Mouse (Mus musculus) stomach, postnatal 0 days (tissue): ENCODE results near the gene Sf3b6. TPM values are rescaled to one million over a fixed set of nuclear protein-coding genes. Genes with fewer than 3 reads are reported as not detected.
"Not testable (repeated sequence)": the region's sequence is repeated elsewhere in the genome, so short reads cannot be mapped to it uniquely, and the experiment has no call there.

Source experiments
- ATAC-seq: fragments of 200-750 bp; cut with Nextera tagmentation; 2 replicates; pipeline ENCODE4 v1.8.0; 2017; ENCODE audit not compliant: low FRiP score, low TSS enrichment
- DNase-seq: peaks from one replicate; pipeline ENCODE4 v3.0.0-alpha.2; 2016; ENCODE audit warnings: low spot score
- H3K27ac ChIP-seq: fragments of 300-500 bp; sonication (generic); replicated peaks from 2 replicates; pipeline ENCODE4 v1.5.1; 2014; ENCODE audit warnings: mild to moderate bottlenecking, control low read depth
- H3K27me3 ChIP-seq: fragments of 300-500 bp; sonication (generic); 2 replicates; pipeline ENCODE4 v1.6.1; 2014; ENCODE audit warnings: low read length; ENCODE audit not compliant: control insufficient read depth, insufficient read depth
- H3K36me3 ChIP-seq: fragments of 300-500 bp; sonication (generic); 2 replicates; pipeline ENCODE4 v1.6.1; 2014; ENCODE audit warnings: low read length, mixed read lengths; ENCODE audit not compliant: control insufficient read depth, insufficient read depth
- H3K4me1 ChIP-seq: fragments of 300-500 bp; sonication (generic); replicated peaks from 2 replicates; pipeline ENCODE4 v1.6.1; 2014; ENCODE audit warnings: antibody characterized with exemption; ENCODE audit not compliant: control insufficient read depth, insufficient read depth
- H3K4me2 ChIP-seq: fragments of 300-500 bp; sonication (generic); replicated peaks from 2 replicates; pipeline ENCODE4 v1.6.1; 2014; ENCODE audit warnings: low read depth, mild to moderate bottlenecking, control low read depth, moderate library complexity
- H3K4me3 ChIP-seq: fragments of 300-500 bp; sonication (generic); 2 replicates; pipeline ENCODE4 v1.5.1; 2014; ENCODE audit warnings: low read depth, low read length, control low read depth
- H3K9ac ChIP-seq: fragments of 300-500 bp; sonication (generic); 2 replicates; pipeline ENCODE4 v1.6.1; 2014; ENCODE audit warnings: mild to moderate bottlenecking, low read length, control low read depth, mixed read lengths
- H3K9me3 ChIP-seq: fragments of 300-500 bp; sonication (generic); 2 replicates; pipeline ENCODE4 v1.6.1; 2016; ENCODE audit warnings: low read length; ENCODE audit not compliant: control insufficient read depth
- CTCF ChIP-seq: IDR thresholded peaks from 2 replicates; pipeline ENCODE4 v1.5.1; 2016; ENCODE audit warnings: antibody characterized with exemption, low read depth, mild to moderate bottlenecking, moderate library complexity
- EP300 ChIP-seq: optimal IDR thresholded peaks from 2 replicates; pipeline ENCODE3; 2016; ENCODE audit warnings: antibody characterized with exemption
- WGBS: fragments of 180-500 bp; shearing (Covaris S2); extraction: QIAGEN DNeasy Blood & Tissue Kit; methylation state at CpG from one replicate; pipeline ENCODE4 v1.1.7; 2014; 5-methylcytosine and 5-hydroxymethylcytosine counted together
- polyA plus RNA-seq: library from polyadenylated mRNA; unstranded; fragments of >200 nt; fragmentation: Nextera tagmentation; extraction: Ambion mirVana; gene quantifications from 2 replicates; pipeline ENCODE4 v1.2.1, GENCODE M21; 2015

Gene Sf3b6
- polyA plus RNA-seq, 1 experiment from 2014 or later = 301 TPM

DNA sequence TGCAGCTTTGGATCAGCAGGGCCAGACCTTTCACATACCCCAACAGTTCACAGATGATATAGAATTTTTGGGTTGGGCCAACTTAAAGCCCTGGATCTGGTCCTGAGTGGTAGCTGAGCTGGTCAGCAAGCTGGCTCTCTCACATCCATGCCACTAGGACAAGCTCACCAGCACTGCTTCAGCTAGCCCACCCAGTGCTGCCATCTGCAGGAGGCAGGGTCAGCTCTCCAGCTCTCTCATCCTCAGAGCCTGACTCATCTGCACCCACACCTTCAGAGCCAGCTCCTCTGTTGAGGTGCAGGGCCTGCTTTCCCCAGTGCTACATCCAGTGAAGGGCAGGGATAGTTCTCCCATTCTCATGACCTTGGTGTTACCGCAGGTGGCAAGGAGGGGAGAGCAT is 23.6 kb upstream of the Sf3b6 start:
- DNase-seq (peak; percentile 27), ATAC-seq (peak; percentile 26; the same call in 1 of the 2 replicates)
- Histone ChIP-seq H3K4me3 (no peak overlapping the region), H3K27ac (peak overlapping the region; percentile 53; the same call in 1 of the 2 replicates), H3K9ac (no peak overlapping the region), H3K27me3 (no peaks in the 10 kb centered on the region), H3K4me2 (no peak overlapping the region), H3K4me1 (no peaks in the 10 kb centered on the region), H3K9me3 (no peaks in the 10 kb centered on the region), H3K36me3 (no peaks in the 10 kb centered on the region)
- no peak for TF ChIP-seq EP300
- TF ChIP-seq CTCF = peak; percentile 62
- WGBS = 64% methylated on average over 1 of the region's 1 CpGs

DNA sequence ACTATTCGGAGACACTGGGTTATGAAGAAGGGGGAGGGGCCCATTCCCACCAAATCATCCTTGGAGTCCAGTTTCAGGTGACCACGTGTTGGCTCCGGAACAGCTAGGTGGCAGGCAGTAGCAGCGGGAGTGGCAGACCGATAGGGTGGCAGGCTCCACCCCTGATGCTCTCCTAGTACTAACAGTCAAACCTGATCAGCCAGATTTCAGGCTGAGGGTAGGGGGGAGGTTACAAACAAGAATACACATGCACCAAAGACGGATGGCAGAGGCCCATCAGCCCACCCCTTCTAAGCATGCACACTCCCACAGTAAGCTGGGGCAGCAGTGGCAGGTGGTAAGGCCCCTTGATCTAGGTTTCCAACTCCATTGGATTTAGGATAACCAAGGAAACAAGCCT is 19.9 kb upstream of the Sf3b6 start:
- 57% methylated on average over 6 of the region's 6 CpGs for WGBS
- H3K4me2 ChIP-seq, H3K27me3 ChIP-seq, ATAC-seq, H3K4me1 ChIP-seq, H3K36me3 ChIP-seq, H3K4me3 ChIP-seq, H3K27ac ChIP-seq, H3K9ac ChIP-seq, H3K9me3 ChIP-seq, DNase-seq: not testable (repeated sequence)

DNA sequence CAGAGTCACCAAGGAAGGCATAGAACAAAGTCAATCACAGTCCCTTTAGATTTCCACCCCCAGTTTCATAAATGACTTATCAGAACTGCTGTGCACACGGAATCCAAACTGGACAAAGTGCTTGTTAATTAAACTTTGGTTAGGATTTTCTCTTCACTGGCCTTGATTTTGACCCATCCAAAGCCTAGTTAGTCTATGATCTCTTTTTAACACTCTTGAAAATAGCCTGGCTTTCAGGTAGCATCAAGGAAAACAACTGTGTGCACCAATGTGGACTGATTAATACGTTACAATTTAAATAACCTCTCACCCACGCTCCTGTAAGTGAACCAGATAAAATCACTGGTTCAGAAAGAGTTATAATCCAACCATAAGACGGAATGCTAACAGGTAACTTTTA is 6.3 kb upstream of the Sf3b6 start:
- no peaks in the 10 kb centered on the region for H3K4me1 ChIP-seq
- no peak overlapping the region for H3K9ac ChIP-seq
- H3K9me3 ChIP-seq = 0 out of 2 replicates have a peak, but pooled peaks cover 3% of the 10 kb centered on the region
- H3K4me2 ChIP-seq = no peak overlapping the region
- 72% methylated on average over 4 of the region's 4 CpGs for WGBS
- no peak overlapping the region for H3K4me3 ChIP-seq
- no peak for DNase-seq
- no peak for ATAC-seq
- H3K27ac ChIP-seq = no peak overlapping the region
- no peak for TF ChIP-seq CTCF
- no peak for TF ChIP-seq EP300
- H3K27me3 ChIP-seq = no peaks in the 10 kb centered on the region
- no peaks in the 10 kb centered on the region for H3K36me3 ChIP-seq

DNA sequence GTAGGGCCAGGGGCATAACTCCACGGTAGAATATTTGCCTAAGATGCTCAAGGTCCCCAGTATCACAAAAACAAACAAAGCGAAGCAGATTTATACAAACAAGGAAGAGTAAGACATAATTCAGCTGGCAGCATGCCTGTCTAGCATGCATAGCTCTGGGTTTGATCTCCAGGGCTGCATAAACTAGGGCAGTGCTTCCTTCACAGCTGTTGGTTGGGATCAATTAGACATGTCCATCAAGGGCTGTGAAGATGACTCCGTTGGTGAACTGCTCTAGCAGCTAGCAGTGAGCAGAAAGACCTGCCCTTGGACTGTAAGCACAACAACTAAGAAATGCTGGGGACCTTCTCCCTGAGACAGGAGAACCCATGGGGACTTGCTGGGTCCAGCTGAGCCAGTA is 5.6 kb upstream of the Sf3b6 start:
- no peaks in the 10 kb centered on the region for H3K4me1 ChIP-seq
- no peak overlapping the region for H3K4me3 ChIP-seq
- H3K27me3 ChIP-seq = no peaks in the 10 kb centered on the region
- no peak overlapping the region for H3K9ac ChIP-seq
- H3K36me3 ChIP-seq = no peaks in the 10 kb centered on the region
- ATAC-seq (no peak), DNase-seq (no peak)
- 10% methylated on average over 3 of the region's 3 CpGs for WGBS
- no peak overlapping the region for H3K4me2 ChIP-seq
- H3K27ac ChIP-seq = no peak overlapping the region
- H3K9me3 ChIP-seq = 0 out of 2 replicates have a peak, but pooled peaks cover 3% of the 10 kb centered on the region
- TF ChIP-seq EP300 (no peak), CTCF (no peak)

DNA sequence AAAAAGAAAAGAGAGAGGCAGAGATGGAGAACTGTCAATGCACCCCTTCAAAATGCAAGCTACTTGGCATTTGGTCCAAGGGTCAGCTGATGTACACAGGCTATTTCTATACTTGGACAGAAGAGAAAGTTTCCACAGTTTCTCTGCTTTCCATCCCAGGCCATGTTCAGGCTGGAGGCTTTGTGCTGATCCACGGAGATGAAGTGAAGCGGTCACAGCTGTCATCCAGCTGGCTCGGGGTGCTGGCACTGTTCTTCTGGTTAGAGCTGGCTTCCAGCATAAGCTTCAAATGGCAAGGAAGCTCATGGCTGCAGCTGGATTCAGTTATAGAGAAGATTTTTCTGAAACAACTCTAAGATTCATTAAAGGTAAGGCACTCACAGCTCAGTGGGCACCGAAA is 3.7 kb upstream of the Sf3b6 start:
- DNase-seq (no peak), ATAC-seq (no peak)
- Histone ChIP-seq H3K4me1 (no peaks in the 10 kb centered on the region), H3K9me3 (0 out of 2 replicates have a peak, but pooled peaks cover 3% of the 10 kb centered on the region), H3K36me3 (no peaks in the 10 kb centered on the region), H3K27ac (no peak overlapping the region), H3K4me3 (no peak overlapping the region), H3K27me3 (no peaks in the 10 kb centered on the region), H3K9ac (no peak overlapping the region), H3K4me2 (no peak overlapping the region)
- no peak for TF ChIP-seq EP300
- no peak for TF ChIP-seq CTCF
- WGBS = 62% methylated on average over 4 of the region's 4 CpGs

DNA sequence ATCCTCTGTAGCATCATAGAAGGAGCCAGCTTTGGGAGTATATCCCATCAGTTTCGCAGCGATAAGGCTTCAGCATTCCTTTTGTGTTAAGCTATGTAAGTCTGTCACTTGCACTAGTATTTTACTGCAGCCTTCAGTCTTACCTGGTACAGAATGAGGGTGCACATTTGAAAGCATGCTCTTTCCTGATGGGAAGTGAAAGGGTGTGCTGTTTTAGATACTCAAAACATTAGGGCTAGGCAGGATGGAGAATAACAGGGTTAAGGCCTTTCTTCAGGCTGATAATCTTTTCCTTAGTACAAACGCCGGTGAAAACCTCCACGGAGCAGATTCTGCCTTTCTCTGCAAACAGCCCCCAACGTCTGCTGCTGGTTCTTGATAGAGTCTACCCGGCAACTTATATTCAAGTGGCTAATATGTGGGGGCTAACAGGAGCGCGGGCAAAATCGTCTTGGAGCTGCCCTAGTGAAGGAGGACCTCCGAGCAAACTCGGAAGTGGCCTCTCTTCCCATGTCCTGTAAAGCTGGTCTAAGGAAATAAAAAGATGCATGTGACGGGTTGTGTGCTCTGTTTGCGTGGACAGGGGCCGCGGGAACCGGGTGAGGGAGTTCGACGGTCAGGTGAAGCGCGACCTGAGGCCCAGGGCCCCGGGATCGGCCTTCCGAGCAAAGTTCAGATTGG is 524 bp upstream of the Sf3b6 start:
- no peaks in the 10 kb centered on the region for H3K27me3 ChIP-seq
- ATAC-seq (no peak; the same call in 1 of the 2 replicates), DNase-seq (no peak)
- H3K4me1 ChIP-seq = no peaks in the 10 kb centered on the region
- no peak for TF ChIP-seq EP300
- TF ChIP-seq CTCF = no peak; the same call in 1 of the 2 replicates
- peak overlapping the region; percentile 78 for H3K4me2 ChIP-seq
- H3K4me3 ChIP-seq = peak overlapping the region; percentile 58
- H3K36me3 ChIP-seq = peaks cover 3% of the 10 kb centered on the region; the same call in 1 of the 2 replicates
- peak overlapping the region; percentile 94 for H3K27ac ChIP-seq
- peak overlapping the region; percentile 86 for H3K9ac ChIP-seq
- H3K9me3 ChIP-seq = no peaks in the 10 kb centered on the region
- WGBS = 6% methylated on average over 24 of the region's 24 CpGs
